Mouse (Mus musculus): ENCODE measurements at regions not wholly inside any gene's neighbourhood (a gene's known extent, or its start where the extent isn't known, plus 50 kb on each side); places are given as distances from the start of the nearest gene placed in this dataset.

DNA sequence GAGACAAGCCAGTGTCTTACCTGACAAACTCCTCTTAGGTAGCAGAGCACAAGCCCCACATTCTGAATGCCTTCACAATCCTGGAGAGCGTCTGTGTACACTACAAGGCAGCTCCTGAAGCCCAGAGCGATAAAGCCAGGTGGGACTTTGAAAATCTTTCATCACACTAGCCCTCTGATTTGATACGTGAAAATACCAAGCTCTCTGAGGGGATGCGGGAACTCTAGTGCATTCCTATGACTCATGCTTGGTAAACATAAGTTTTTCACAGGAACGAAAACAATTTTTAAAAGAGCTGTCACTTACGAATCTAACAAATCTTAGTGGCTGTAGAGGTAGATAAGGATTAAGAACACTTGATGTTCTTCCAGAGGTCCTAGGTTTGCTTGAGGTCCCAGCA, 108.6 kb upstream of the Peli1 start:
- in situ Hi-C loops (cut with MboI) = no loop called here

DNA sequence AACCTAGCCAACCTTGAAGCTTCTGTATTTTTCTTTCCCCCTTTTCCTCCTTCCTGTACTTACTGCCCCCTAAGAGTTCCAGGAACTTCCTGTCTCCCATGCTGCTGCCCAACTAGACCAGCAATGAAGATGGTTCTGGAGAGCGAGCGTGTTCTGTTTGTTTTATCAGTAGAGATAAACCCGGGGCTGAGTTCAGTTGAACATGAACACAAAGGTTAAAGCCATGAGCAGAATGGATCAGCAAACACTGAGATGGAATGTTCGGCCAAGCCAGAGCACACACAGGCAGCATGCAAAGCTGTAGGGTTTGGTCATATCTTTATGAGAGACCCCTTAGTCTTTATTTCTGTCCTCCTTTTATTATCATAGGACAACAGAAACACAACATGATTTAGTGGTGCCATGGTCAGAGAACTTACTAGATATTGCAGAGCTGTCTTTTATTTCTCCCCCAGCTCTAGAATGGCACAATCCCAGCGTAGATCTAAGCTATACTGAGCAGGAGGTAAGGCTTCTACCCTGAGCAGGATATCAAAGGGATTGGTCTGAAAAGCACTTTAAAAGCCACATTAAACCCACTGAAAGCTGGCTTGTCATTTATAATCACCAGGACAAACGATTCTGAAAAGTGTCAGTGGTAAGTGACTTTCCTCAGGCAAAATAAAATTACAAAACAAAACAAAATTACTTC, 105.9 kb upstream of the Peli1 start:
- in situ Hi-C loops (cut with MboI) = no loop called here

DNA sequence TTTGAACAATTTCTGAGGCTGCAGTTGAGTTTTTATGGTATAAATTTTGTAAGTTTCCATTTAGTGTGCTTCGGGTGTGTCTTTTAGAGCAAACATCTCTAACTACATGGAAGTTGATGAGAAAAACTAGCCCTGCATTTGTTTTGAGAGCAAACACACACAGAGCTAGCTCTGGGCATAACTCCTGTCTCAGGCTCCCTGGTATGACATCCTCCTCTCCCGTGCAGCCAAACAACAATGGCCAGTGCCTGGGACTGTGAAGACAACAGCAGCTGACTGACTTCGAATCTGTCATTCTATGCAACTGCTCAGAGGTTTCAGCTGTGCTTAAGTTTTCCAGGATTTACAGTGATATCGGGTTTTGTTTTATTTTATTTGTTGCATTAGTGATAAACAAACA, 105.3 kb upstream of the Peli1 start:
- in situ Hi-C loops (cut with MboI) = no loop called here

DNA sequence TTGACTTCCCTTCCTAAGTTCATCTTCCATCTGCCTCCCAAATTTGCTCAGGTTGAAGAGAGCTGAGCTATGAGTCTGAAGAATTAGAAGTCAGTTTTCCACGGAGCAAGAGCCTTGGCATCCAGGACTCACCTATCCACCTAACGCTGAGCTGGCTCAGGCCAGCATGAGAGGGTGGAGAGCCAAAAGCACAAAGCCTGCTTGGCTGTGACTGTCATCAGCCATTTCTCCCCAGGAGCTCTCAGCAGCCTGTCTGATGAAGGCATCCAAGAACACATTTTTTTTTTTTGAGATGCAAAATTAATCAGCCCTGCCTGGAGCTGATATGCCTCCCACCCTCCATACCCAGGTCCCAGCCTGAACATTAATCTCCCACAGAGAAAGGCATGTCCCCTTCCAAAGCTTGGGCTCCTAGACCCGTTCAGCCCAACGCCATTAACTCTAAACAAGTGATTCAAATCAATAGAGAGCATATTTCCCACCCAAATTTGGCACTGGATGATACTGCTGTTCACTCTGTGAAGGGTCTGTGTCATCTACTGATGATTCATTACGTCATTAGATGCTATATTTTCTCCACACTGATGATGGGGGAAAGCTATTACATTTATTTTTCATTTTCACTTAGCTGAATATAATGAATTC, 103.8 kb upstream of the Peli1 start:
- in situ Hi-C loops (cut with MboI) = no loop called here

DNA sequence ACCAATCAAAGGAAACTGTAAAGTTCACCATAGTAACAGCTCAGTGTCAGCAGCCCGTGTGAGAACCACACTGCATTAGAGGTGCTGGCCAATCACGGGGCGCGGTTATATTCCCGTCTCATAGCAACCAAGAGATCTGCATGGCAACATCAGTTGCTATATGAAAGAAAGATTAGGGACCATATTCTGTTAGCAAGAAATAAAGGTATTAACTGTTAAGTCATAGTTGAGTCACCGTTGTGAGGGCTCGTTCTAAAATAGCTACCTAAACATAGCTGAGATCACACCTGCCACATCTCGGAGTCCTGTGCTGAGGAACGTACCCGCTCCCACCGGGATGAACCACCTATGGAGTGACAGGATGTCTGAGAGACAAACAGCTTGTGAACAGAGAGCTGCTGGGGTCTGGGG, 103.2 kb upstream of the Peli1 start:
- in situ Hi-C loops (cut with MboI) = no loop called here

DNA sequence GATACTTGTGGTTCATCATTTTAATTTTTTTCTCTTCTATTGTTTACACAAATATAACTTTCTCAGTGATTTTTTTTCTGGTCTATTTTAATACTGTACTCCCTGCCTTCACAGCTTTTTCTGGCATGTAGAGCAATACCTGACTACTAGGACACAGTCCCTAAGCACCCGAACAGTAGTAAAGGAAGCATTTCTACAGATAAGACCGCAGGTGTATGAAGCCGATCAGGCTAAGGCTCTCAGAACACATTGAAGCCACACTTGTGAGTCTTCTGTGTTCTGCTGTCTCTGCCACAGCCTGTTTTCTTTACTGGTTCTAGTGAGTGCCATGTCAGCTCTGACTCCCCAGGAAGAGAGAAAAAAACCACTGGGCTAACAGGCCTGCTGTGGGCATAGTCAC, 102.2 kb upstream of the Peli1 start:
- in situ Hi-C loops (cut with MboI) = no loop called here

DNA sequence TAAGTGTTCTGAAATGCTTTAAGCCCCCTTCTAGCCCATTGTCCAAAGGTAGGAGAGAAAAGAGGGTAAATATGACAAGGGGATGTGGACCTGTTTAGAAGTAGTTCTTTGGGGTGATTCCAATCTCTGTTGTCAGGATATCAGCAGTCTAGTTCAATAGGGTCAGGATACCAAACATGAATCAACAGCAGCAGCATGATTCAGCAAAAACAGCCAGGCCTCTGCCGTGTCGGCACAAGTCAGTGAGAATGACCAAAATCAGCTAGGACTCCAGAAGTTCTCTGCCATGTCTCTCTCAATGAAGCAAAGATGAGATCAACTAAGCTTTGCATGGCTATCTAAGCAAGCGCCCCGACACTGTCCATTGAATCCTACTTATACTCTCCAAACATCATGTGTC, 97.5 kb upstream of the Peli1 start:
- in situ Hi-C loops (cut with MboI) = no loop called here

DNA sequence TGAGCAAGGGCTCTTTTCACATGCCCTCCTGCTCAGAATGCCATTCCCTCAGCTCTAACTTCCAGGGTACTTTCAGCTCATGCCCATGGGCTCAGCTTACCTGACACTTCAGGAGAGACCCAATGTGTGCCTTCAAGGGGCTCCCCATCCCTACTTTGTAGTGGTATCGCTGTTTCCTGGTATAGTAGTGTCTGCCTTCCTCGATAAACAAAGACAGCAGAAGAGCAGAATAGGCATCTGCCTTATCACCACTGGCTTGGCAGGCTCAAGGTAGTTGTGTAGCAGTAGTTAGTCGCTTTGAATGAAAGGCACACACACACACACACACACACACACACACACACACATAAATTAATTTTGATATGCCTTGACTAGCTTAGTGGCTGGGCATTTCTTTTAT, 89.7 kb upstream of the Peli1 start:
- in situ Hi-C loops (cut with MboI) = no loop called here

DNA sequence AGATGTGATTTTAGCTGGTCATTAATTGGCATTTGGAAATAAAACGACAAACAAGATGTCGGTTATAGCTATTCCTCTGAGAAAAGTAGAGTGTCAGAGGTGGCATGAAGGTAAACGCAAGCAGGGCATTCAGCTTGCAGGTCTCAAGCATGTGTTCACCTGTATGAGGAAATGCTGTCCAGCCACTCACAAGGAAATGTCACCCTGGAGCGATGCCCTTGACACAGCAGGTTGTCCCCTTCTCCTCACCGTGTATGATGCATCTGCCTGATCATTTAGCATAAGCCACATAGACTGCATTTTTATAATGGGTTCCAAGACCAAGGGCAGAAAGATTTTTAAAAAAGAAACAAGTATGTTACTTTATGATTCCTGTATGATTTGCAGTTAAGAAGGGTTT, 83.9 kb upstream of the Peli1 start:
- in situ Hi-C loops (cut with MboI) = no loop called here

DNA sequence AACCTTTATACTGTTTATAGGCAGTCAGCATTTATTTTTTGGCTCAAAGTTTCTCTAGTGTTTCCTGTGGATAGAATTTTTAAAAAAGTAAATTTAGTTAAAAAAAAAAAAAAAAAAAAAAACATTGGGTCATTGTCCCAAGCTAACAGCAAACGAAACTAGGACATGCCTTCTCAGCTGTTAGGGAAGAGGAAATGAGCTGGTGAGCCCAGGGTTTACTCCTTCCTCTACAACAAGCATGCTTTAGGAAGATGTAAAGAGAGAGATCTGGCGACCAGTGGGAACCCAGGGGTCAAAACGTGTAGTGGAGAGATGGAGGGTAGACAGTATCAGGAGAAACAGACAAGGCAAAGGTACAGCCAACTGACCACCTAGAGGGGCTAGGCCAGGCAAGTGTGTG, 81.6 kb upstream of the Peli1 start:
- in situ Hi-C loops (cut with MboI) = no loop called here

DNA sequence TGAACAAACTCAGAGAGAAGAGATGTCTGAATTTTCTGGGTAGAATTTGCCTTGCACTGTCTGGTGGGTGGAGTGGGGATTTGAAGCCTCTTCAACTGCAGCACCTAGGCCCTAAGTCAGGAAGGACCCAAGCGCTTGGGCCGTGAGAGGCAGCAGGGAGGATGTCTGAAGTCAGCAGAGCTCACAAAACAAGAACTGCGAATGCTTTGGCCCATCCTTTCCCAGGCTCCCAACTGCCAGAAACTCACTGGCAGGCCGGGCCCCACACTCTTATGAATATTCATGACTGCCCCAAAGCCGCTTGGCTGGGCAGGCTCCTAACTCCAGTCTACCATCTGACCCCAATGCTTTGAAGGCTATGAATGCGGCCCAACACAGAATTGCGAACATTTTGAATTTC, 80.2 kb upstream of the Peli1 start:
- in situ Hi-C loops (cut with MboI) = no loop called here

DNA sequence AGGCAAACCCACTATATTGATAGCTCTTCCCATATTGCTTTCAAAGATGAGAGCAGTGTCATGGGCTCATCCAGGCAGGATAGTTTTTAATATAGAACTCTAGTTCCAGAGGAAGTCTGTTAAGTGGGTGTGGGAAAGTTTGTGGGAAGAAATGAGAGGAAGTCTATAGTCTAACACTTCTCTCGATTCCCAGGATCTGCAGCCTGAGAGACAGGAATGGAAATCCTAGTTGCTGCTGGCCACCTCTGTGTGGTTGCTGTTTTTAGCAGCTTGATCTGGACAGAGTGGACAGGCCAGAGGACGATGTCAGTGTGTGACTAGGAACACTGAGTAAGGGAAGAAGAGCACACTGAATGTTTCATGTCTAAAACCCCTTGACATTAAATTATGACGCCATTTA, 76.8 kb upstream of the Peli1 start:
- in situ Hi-C loops (cut with MboI) = no loop called here

DNA sequence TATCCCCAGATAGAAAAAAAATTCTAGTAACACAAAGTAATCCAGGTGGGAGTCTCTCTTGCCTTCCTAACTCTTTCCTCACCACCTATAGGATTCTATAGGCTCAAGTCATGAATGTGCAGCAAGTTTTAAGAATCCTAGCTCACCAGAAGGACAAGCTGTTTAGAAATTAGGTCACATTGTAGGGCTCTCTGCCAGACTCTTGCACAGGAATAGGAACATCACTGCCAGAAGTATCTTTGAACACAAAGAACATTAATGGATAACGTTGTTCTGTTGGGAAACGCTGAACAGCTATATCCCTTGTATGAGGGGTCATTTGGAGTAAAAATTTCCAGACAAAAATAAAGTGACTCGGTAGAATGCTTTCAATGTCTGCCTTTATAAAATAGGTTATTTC, 75.6 kb upstream of the Peli1 start:
- in situ Hi-C loops (cut with MboI) = no loop called here

DNA sequence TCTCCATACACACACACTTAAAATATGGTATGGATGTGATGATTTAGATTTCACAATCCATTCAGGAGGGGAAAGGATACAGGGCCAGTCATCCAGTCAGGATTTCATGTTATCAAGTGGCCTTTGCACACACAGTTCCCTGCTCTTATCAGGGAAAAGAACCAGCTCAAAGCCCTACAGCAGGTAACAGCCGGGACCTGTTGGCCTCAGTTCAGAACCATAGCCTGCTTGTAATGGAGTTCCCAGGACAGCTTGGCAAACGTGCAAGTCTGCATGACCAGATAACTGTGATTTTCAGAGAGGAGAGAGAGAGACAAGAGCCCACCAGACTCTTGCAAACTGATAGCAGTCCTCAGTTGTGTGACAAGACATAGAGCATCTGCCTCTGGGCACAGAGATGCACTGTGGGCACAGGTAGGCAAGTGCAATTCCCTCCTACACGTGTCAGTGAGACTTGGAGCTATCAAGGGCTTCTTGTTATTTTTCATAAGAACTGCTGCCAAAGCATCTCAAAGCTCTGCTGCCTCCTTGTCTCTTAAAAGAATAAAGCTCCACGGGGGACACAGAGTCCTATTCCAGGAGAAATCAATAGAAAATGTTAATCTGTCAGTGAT, 74.9 kb upstream of the Peli1 start:
- in situ Hi-C loops (cut with MboI) = no loop called here

DNA sequence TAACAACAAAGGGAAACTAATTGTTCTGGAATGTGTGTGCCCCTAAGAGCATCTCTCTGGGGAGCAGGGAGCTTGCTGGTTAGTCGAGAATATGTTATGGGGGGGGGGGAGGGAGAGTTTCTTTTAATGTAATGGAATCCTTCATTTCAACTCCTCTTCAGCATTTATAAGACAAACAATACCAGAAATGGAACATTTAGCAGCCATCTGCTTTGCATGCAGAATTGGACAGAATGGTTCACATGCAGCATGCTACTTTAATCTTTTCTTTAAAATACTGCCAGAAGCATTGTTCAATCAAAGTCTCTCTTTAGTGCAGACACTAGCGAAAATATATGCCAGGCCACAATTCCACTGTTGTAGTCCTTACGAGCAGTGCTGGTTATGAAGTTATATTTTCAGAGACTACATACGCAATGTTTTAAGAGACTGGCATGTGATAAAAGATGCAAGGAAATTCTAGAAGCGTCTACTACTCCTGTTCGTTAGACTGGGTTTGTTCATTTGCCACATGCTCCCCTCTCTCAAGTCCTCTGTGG, 74.2 kb upstream of the Peli1 start:
- in situ Hi-C loops (cut with MboI) = no loop called here

DNA sequence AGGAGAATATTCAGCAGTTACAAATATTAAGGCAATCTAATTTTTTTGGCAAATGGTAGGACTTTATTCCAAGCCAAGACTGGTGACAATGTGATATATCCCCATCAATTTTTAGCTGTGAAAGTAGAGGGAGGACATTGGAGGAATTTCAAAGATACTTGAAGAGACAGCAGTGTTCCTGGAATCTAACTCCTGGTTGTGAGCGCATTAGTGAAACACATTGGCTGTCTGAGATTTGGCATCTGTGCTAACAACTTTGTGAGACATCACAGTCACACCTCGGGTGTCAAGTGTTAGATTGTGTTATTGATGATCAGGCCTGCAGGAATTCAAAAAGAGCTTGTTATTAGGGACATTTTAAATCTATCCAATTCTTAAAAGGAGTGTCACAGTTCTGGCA, 71.3 kb upstream of the Peli1 start:
- in situ Hi-C loops (cut with MboI) = no loop called here

DNA sequence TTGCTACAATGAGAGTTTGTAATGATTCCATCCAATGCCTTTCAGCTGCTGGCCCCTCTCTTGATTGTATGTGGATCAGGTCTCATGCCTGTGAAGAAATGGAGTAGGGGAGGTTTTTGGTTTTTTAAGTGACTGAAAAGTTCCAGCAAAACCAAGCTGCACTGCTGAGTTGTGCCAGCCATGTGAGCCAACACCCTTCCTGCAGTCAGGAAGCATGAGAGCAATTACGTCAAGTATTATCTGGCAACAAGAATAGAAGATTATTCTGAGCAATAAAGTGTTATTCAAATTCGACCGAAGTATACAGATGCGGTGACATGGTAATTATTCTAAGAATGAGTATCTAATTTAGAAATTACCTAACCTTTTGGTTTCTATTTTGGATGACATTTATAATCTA, 67.0 kb upstream of the Peli1 start:
- in situ Hi-C loops (cut with MboI) = no loop called here

DNA sequence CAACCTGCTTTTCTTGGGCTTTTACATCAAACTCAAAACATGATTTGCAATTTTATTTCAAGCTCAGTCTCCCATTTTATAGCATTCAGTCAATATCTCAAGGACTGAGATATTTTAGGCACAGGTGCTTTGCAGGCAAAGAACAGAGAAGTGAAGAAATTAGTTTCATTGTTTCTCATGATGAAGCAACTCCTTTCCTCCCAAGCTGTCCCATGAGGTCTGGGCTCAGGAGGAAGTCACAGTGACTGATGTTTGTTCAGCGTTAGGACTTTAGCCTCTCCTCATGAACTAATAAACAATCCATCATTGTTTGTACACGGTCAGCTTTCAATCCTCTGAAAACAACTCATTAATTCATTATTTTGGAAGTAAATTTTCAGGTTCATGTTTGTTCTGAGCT, 66.6 kb upstream of the Peli1 start:
- in situ Hi-C loops (cut with MboI) = no loop called here

DNA sequence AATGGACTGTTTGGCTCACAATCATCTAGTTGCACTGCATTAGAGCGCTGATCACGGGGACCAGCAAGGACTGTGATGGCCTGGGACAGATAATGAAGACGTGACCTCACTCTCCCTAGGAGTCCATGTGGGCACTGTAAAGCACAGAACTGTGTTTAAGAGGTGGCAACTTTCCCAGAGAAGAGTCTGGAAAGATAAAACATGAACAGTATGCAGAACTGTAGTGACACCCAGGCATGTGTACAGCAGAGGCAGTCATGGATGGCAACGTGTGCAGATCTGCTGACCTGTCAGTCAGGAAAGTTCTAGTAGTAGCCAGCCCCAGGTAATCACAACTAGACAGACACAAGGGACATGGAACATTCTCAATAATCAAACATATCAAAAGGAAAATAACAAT, 63.8 kb upstream of the Peli1 start:
- in situ Hi-C loops (cut with MboI) = no loop called here

DNA sequence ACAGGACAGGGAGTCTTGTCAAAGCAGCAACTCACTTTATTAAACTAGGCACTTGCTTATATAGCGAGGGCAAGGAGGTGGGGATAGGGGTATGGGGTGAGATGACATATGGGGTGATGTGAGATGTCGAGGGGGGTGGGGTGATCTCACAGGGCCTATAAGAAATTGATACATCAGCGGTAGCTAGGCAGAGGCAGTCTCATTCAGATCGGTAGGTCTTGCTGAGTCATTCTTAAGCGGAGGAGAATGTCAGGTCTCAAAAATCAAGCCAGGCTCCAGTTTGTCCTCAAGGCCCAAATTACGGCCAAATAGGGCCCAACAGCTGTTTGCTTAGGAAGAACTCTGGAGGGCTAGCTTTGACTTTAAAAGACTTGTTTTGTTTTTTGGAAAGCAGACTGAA, 60.7 kb upstream of the Peli1 start:
- in situ Hi-C loops (cut with MboI) = no loop called here

DNA sequence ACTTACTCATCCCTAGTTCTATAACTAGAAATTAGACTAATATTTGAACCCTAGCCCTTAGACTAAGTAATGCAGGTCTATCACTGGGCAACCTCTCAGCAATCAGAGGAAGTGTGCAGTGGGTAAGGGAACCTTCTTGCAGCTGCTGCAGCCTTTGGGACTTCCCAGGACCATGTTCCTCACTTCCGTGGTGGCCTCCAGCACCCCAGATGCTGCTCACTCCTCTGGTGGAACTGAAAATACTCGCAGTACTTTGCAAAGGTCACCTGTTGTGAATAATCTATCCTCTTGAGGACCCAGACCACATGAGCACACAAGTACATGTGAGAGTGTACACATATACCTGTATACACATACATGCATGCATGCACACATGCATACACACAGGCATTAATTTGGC, 59.3 kb upstream of the Peli1 start:
- in situ Hi-C loops (cut with MboI) = no loop called here

DNA sequence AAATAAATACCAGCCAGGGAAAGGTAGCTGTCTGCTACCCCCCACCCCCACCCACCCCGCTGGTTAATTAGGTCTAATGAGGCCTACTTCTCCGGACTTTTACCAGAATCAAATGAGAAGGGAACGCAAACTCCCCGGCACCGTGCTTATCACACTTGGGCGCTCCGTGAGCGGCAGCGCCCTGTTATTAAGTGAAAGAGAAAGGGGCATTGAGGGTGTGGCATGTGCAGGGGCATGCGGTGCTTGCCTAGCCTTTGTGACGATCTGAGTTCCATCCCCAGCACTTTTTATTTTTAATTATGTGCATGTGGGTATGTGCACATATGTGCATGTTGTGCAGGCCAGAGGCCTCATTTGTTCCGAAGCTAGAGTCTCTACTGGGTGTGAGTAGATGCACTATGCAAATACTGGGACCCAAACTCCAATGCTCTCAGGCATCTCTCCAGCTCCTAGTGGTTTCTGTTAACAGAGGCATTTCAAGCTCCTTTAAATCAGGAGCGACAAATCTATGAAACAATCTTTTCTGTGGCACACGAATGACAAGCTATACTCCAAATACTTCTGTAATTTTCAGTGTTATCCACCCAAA, 57.8 kb upstream of the Peli1 start:
- in situ Hi-C loops (cut with MboI) = no loop called here

DNA sequence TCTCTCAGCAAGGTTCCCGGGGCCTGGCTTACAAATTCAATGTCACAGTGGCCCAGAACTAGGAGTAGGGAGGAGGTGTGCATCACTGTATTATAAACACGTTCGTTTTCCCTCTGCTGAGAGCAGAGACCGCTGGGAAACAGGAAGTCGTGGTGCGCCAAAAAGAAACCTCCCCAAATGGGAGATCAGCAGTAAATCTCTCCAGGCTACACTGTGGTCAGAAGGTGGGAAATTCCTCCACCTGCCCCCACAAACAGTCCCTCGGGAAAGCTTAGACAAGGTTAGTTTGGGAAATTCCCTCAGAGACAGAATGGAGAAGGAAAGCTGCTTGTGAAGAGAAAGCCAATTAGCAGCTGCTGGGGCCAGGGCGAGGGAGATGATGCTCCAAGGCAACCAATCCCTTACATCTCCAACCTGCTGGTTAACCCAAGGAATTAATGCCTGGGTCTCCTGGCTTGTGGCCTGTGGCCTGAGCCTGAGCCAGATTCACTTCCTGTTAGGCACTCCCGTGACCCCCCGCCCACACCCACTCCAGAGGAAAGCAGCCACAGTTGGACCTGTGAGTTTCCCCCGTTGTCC, 57.2 kb upstream of the Peli1 start:
- in situ Hi-C loops (cut with MboI) = no loop called here

All from mature B cell (primary cell).